Mouse (Mus musculus) myocyte (in vitro differentiated cells): Measurements from ENCODE around the gene Bicdl1. TPM values are rescaled to one million over a fixed set of nuclear protein-coding genes. Genes with fewer than 3 reads are reported as not detected.

ENCODE experiments used
- H3K27me3 ChIP-seq: one replicate; pipeline ENCODE4 v1.6.1; 2011; ENCODE audit not compliant: control insufficient read depth, insufficient read depth, insufficient read length
- H3K36me3 ChIP-seq: one replicate; pipeline ENCODE4 v1.6.1; 2011; ENCODE audit not compliant: control insufficient read depth, insufficient read depth
- H3K4me2 ChIP-seq: one replicate; pipeline ENCODE4 v1.6.1; 2011; ENCODE audit warnings: low read depth, control low read depth
- H3K4me3 ChIP-seq: one replicate; pipeline ENCODE4 v1.5.1; 2011; ENCODE audit warnings: mild to moderate bottlenecking, control low read depth, moderate library complexity
- H3K79me2 ChIP-seq: one replicate; pipeline ENCODE4 v1.6.1; 2011; ENCODE audit not compliant: control insufficient read depth, insufficient read depth
- H3ac ChIP-seq: one replicate; pipeline ENCODE4 v1.6.1; 2011; ENCODE audit not compliant: control insufficient read depth, insufficient read length
- CEBPB ChIP-seq: IDR thresholded peaks from 2 replicates; pipeline ENCODE4 v1.6.1; 2011; ENCODE audit warnings: mild to moderate bottlenecking, moderate library complexity; ENCODE audit not compliant: poor library complexity, insufficient read depth, severe bottlenecking
- E2F4 ChIP-seq: IDR thresholded peaks from one replicate; pipeline ENCODE4 v1.6.1; 2011; ENCODE audit warnings: mild to moderate bottlenecking, control low read depth, moderate library complexity; ENCODE audit not compliant: insufficient read depth
- MAX ChIP-seq: IDR thresholded peaks from one replicate; pipeline ENCODE4 v1.6.1; 2011; ENCODE audit warnings: low read depth, mild to moderate bottlenecking, control low read depth
- MYOD1 ChIP-seq, 3 experiments: IDR thresholded peaks; one replicate each; pipeline ENCODE4 v1.6.1; 2011; ENCODE audit warnings: control low read depth in 2 of 3, low read depth in 2 of 3, mild to moderate bottlenecking in 2 of 3, moderate library complexity in 1 of 3; ENCODE audit not compliant: insufficient read length in 2 of 3, control insufficient read depth in 1 of 3
- MYOG ChIP-seq, 3 experiments: IDR thresholded peaks; one replicate each; pipeline ENCODE4 v1.6.1; 2011; ENCODE audit warnings: control low read depth in 2 of 3, low read depth in 2 of 3, mild to moderate bottlenecking in 2 of 3; ENCODE audit not compliant: insufficient read length in 2 of 3, control insufficient read depth in 1 of 3, insufficient read depth in 1 of 3
- POLR2A ChIP-seq: IDR thresholded peaks from one replicate; pipeline ENCODE4 v1.6.1; 2011; ENCODE audit warnings: low read depth, mild to moderate bottlenecking, control low read depth, moderate library complexity; ENCODE audit not compliant: insufficient read length
- POLR2AphosphoS2 ChIP-seq: IDR thresholded peaks from one replicate; pipeline ENCODE4 v1.6.1; 2011; ENCODE audit warnings: low read depth, control low read depth; ENCODE audit not compliant: insufficient read length
- REST ChIP-seq: IDR thresholded peaks from one replicate; pipeline ENCODE4 v1.6.1; 2011; ENCODE audit warnings: mild to moderate bottlenecking, control low read depth, moderate library complexity; ENCODE audit not compliant: insufficient read depth, insufficient read length
- SRF ChIP-seq: IDR thresholded peaks from one replicate; pipeline ENCODE4 v1.6.1; 2011; ENCODE audit warnings: low read depth; ENCODE audit not compliant: control insufficient read depth, insufficient read length
- TCF12 ChIP-seq: IDR thresholded peaks from one replicate; pipeline ENCODE4 v1.6.1; 2011; ENCODE audit warnings: mild to moderate bottlenecking, control low read depth; ENCODE audit not compliant: poor library complexity, insufficient read depth, severe bottlenecking
- TCF3 ChIP-seq: IDR thresholded peaks from one replicate; pipeline ENCODE4 v1.6.1; 2011; ENCODE audit warnings: low read depth, control low read depth; ENCODE audit not compliant: insufficient read length
- USF1 ChIP-seq: IDR thresholded peaks from one replicate; pipeline ENCODE4 v1.6.1; 2011; ENCODE audit warnings: low read depth, mild to moderate bottlenecking, control low read depth, moderate library complexity
- polyA plus RNA-seq: library from polyadenylated mRNA; unstranded; fragments of >200 nt; fragmentation: generic; extraction: Trizol; gene quantifications from one replicate; pipeline ENCODE4 v1.2.1, GENCODE M21; 2012; ENCODE audit warnings: missing spikeins

Bicdl1 gene
- polyA plus RNA-seq, 1 experiment: 2.8 TPM

GRCm38 (mm10) chr5:115766821-115767220 is 35.4 kb upstream of the Bicdl1 start:
- Histone ChIP-seq H3K79me2 (no peaks in the 10 kb centered on the region), H3K4me2 (no peak overlapping the region), H3K4me3 (no peak overlapping the region), H3K27me3 (no peaks in the 10 kb centered on the region), H3K36me3 (no peaks in the 10 kb centered on the region), H3ac (no peak overlapping the region)
- TF ChIP-seq E2F4: no peak
- TF ChIP-seq MYOD1 (IDR thresholded peaks at IDR 0.05; ENCODE audit: control insufficient read depth in 1 of 3, insufficient read length in 2 of 3, low read depth in 2 of 3): no peak
- TF ChIP-seq REST: no peak
- TF ChIP-seq TCF3: no peak
- no peak for TF ChIP-seq SRF
- no peak for TF ChIP-seq TCF12
- no peak for TF ChIP-seq POLR2AphosphoS2
- no peak for TF ChIP-seq USF1
- no peak for TF ChIP-seq MYOG (IDR thresholded peaks at IDR 0.05; ENCODE audit: control insufficient read depth in 1 of 3, insufficient read depth in 1 of 3, insufficient read length in 2 of 3, low read depth in 2 of 3)
- TF ChIP-seq MAX: no peak
- no peak for TF ChIP-seq CEBPB
- TF ChIP-seq POLR2A: no peak

- H3ac ChIP-seq: no peak overlapping the region
- no peak overlapping the region for H3K4me2 ChIP-seq
- TF ChIP-seq REST: no peak
- no peak for TF ChIP-seq MAX
- no peak for TF ChIP-seq POLR2A
- TF ChIP-seq TCF3: no peak
- no peaks in the 10 kb centered on the region for H3K36me3 ChIP-seq
- H3K27me3 ChIP-seq: no peaks in the 10 kb centered on the region
- H3K4me3 ChIP-seq: no peak overlapping the region
- no peaks in the 10 kb centered on the region for H3K79me2 ChIP-seq
Observed at GRCm38 (mm10) chr5:115763981-115764380, 32.6 kb upstream of the Bicdl1 start.

GRCm38 (mm10) chr5:115760903-115761302 is 29.5 kb upstream of the Bicdl1 start:
- TF ChIP-seq USF1 (no peak), POLR2AphosphoS2 (no peak), E2F4 (no peak), TCF3 (no peak), REST (no peak), POLR2A (no peak), MAX (no peak), CEBPB (no peak), MYOG (IDR thresholded peaks at IDR 0.05; ENCODE audit: control insufficient read depth in 1 of 3, insufficient read depth in 1 of 3, insufficient read length in 2 of 3, low read depth in 2 of 3) (no peak), TCF12 (no peak), MYOD1 (IDR thresholded peaks at IDR 0.05; ENCODE audit: control insufficient read depth in 1 of 3, insufficient read length in 2 of 3, low read depth in 2 of 3) (no peak)
- Histone ChIP-seq H3ac (no peak overlapping the region), H3K27me3 (no peaks in the 10 kb centered on the region), H3K4me2 (no peak overlapping the region), H3K79me2 (no peaks in the 10 kb centered on the region), H3K36me3 (no peaks in the 10 kb centered on the region), H3K4me3 (no peak overlapping the region)

- Histone ChIP-seq H3K4me3 (no peak overlapping the region), H3K4me2 (no peak overlapping the region), H3ac (no peak overlapping the region), H3K36me3 (no peaks in the 10 kb centered on the region), H3K79me2 (no peaks in the 10 kb centered on the region), H3K27me3 (no peaks in the 10 kb centered on the region)
- TF ChIP-seq MAX (no peak), TCF12 (no peak), TCF3 (no peak), POLR2A (no peak), REST (no peak), MYOG (IDR thresholded peaks at IDR 0.05; ENCODE audit: control insufficient read depth in 1 of 3, insufficient read depth in 1 of 3, insufficient read length in 2 of 3, low read depth in 2 of 3) (no peak)
Observed at GRCm38 (mm10) chr5:115758431-115759180, 27.2 kb upstream of the Bicdl1 start.

GRCm38 (mm10) chr5:115757516-115757915 is 26.1 kb upstream of the Bicdl1 start:
- H3K4me3 ChIP-seq: no peak overlapping the region
- H3K79me2 ChIP-seq: no peaks in the 10 kb centered on the region
- no peak overlapping the region for H3ac ChIP-seq
- H3K27me3 ChIP-seq: no peaks in the 10 kb centered on the region
- H3K36me3 ChIP-seq: no peaks in the 10 kb centered on the region
- H3K4me2 ChIP-seq: no peak overlapping the region
- no peak for TF ChIP-seq MYOD1 (IDR thresholded peaks at IDR 0.05; ENCODE audit: control insufficient read depth in 1 of 3, insufficient read length in 2 of 3, low read depth in 2 of 3)
- TF ChIP-seq TCF3: no peak
- TF ChIP-seq REST: no peak
- no peak for TF ChIP-seq CEBPB
- no peak for TF ChIP-seq USF1
- TF ChIP-seq TCF12: no peak
- no peak for TF ChIP-seq MAX
- TF ChIP-seq POLR2AphosphoS2: no peak
- TF ChIP-seq E2F4: no peak
- no peak for TF ChIP-seq MYOG (IDR thresholded peaks at IDR 0.05; ENCODE audit: control insufficient read depth in 1 of 3, insufficient read depth in 1 of 3, insufficient read length in 2 of 3, low read depth in 2 of 3)
- no peak for TF ChIP-seq POLR2A
- no peak for TF ChIP-seq SRF
